Mouse (Mus musculus) hematopoietic stem cell, adult 5-6 weeks (primary cell): ENCODE measurements around the gene Oxsr1. TPM values are rescaled to one million over a fixed set of nuclear protein-coding genes. Genes with fewer than 3 reads are reported as not detected.

Experiments
- ATAC-seq, 2 experiments: fragments of 125-278 bp in 1 of 2; replicated peaks in 1 of 2; 2 replicates each; pipeline ENCODE4 v1.8.0; 2016 to 2017; ENCODE audit warnings: inconsistent platforms in 2 of 2, mild to moderate bottlenecking in 2 of 2, moderate number of reproducible peaks in 2 of 2, low read depth in 1 of 2, moderate TSS enrichment in 1 of 2; ENCODE audit not compliant: low FRiP score in 2 of 2, poor library complexity in 2 of 2, severe bottlenecking in 2 of 2, insufficient read depth in 1 of 2, low TSS enrichment in 1 of 2
- total RNA-seq: library from RNA; stranded (forward); fragments of 172-1452, 232-1000 nt; gene quantifications from 2 replicates; pipeline ENCODE4 v1.2.3, GENCODE M21; 2017

Oxsr1 gene
- total RNA-seq, 1 experiment from 2014 or later, result 48.2 TPM

DNA sequence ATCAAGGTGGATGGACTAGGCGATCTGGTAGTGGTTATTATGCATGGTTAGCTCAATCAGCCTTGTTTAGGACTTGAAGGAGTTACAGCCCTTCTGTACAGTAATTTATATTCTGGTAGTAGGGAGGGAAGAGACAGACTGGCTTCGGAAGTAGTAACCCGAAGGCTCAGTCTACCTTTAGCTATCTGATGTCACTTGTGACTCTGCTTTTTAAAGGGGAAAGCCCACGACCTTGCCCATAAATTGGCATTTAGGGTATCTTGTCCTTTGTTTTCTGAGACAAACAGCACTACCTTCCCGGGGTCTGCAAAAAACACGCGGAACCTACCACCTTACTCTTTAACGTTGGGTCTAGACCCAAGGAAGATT, 18.0 kb upstream of the Oxsr1 start:
- ATAC-seq, result no peak

DNA sequence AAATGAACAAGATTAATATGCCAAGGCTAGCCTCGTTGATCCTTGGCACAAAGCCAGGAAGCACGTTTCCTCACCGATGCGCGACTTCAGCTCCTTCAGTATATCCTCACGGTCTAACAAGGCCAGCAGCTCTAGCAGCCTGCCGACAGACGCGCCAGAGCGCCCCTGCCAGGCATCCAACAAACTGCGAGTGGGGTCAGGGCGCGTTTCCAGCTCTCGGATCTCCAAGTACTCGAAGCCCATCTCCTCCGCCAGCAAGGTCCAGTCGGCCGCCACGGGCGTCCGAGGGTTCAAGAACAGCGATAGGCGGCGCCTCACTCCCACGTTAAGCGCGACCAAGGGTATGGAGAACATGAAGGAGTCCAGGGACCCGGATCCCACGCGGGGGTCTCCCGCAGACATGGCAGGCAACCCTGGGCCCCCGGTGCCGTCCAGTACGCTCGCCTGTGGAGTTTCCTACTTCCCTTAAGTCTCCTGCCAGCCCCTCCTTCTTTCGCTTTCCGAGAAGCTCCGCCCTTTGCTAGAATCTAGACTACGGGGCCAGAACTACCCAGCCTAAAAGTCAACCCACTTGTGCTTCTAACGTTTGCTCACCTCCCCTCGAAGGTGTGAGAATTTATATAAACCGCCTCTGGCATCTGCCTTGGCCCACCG, 17.5 kb upstream of the Oxsr1 start, which contains the start of gene Acaa1a:
Gene Acaa1a (plus strand): TSS at position 119 of the 654 bp plus-strand sequence.
- peak; percentile 47 to 66 for ATAC-seq

DNA sequence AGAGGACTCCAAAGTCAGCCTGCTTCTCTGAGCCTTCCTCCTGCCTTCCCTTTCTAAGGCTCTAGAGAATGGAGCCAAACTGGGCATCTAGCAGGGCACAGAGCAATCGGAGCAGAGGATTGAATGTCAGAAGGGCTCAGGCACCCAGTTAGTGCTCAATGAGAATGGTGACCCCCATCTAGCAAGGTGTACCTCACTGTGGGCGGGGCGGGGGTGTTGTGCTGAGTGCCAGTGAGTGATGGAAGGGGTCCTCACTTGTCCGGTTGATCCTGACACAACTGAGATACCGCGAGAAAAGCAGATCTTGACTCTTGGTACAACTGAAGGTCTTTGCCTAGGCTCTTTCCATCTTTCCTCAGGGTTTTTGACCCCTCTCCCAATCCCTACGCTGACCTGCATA, 16.9 kb upstream of the Oxsr1 start:
- ATAC-seq, result no peak

DNA sequence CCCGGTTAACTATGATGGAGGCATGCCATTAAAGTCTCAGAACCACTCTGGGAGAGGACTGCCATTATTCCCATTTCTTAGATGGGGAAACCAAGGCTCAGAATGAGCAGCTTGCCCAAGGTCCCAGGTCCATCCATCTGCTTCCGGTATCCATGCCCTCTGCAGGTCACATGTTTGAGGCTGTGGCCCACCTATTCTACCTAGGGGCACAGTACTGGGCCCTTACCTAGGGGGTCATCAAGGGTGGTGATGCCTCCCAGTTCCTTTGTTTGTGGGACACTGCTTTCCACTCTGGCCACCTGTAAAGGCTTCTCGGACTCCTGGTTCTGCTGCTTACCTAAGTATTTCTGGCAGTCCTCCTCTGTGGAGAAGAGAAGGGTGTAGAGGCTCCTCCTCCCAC, 16.1 kb upstream of the Oxsr1 start:
- ATAC-seq, result no peak

DNA sequence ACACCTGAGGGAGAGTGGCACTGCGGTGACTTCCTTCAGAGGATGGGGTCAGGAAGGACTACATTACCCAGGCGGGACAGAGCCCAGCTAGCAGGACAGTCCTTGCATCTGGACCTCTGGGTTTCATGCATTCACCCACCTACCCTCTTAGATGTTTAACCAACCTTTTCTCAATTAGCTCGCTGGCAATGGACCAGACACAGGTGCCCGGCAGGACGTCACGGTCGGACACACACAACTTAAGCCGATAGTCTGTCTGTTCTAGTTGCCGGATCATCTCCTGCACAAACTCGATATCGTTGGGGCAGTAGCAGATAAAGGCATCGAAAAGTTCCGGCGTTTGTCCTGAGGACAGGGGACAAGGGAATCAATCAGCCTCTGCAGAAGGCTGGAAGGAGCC, 15.6 kb upstream of the Oxsr1 start:
- ATAC-seq, result no peak

DNA sequence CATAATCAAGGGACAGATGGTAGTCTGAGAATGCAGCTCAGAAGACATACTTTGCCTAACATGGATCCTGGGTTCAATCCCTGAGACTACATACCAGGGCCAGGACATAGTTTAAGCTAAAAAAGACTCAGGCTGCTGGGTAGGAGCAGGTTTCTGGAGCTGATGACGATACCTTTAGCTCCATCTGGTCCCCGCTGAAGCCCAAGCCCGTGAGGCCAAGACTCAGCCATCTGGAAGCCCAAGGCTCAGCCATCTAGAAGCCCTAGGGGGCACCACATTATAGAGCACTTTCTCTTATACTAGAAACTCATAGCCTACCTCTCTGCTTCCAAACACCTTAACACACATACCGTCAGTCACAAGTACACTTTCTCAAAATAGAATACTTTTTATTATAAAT, 13.3 kb upstream of the Oxsr1 start:
- ATAC-seq, result no peak

DNA sequence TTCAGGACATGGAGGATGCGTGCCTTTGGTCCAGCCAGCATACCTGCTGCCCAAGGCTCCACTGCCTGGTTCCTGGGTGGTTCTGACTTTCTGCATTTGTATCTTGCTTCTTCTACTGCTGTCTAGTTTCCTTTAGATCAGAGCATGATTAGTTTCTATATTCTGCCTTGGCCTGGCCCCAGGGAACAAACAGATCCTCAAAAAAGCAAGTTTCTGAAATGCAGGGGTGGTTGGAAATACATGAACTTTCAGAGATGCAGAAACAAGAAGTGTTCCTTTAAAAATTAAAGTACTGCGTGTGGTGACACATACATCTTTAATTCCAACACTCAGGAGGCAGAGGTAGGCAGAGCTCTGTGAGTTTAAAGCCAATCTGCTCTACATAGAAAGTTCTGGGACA, 12.6 kb upstream of the Oxsr1 start:
- no peak for ATAC-seq

DNA sequence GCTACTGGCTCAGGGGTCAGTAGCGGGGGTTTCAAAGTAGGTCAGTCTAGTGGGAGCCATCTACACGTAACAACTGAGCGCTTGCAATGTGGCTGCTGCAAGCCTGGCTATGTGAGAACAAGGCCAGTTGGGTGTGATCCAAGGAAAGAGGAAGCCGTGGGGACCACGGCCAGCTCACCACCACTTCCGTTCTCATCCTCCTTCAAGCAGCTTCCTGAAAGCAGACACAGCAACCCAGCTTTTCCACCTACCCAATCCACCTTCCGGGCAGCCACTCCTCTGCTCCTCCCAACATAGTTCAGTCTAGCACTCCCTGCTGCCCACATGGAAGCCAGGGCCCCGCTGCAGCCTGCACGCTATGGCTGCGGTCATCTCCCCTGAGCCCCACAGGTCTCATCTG, 12.1 kb upstream of the Oxsr1 start:
- ATAC-seq, result peak; percentile 87 to 94

DNA sequence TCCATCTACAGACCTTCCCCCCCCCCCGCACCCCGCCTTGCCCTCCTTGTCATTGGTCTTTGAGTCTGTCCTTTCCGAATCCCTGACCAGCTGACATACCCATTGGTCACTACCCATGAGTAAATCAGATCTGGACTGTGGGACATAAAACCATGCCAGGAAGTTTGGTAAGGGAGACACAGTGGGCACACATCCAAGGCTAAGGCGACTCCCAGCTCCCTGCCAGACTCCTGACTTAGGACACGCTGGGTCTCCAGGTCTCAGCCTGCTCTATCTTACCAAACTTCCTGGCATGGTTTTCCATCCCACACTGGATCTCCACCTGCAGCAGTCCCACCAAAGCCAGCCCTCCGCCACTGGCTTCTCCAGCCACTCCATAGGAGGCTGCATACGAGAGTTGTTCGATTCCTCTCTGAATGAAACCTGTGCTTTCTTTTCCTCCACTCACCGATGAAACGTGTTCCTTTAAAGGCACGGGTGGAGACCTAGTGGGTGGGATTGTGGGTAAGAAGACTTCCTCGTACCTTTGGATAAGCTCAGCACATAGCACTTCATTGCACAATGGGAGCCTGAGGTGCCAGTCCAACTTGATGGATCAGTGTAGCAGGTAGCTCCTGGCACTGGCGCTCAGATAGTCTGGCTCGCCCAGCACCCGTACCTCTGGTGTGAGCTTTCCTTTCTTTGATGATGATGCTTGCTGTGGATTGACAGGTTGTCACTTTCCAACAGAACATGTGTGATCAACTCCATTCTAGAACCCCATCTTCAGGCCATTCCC, 8.1 kb upstream of the Oxsr1 start:
- no peak for ATAC-seq

DNA sequence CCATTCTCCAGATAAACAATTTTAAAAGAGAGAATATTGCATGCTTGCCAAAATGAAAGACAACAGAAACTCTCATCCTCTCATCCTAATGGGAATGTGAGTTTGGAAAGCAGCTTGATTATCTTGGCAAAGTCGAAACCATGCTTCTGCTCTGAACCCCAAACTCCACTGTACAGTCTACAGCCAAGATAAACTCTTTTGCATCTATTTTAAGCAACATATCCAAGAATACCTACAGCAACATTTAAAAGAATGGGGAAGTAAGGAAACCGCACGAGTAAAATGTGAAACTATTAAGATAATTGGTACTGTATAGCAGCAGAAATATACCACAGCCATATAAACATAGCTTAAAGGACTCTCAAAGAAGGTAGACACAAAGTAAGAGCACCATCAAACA, 6.3 kb upstream of the Oxsr1 start:
- ATAC-seq, result peak; percentile 64 to 70; a peak in 3 of 4 replicates

DNA sequence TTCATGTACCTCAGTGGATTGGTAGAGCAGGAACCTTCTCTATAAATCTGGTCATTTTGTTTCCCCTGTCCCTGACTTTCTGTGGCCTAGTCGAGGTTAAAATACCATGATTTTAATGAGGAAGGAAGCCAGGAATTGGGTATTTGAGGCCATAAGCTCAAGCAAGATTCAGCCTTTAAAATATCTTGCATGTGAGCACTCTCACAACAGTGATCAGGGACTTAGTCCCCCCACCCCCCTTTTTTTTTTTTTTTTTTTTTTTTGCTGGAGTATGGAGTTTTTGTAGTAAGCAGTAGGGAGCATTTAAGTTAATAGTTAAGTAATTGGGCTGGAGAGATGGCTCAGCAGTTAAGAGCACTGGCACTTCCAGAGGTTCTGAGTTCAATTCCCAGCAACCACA, 1.9 kb upstream of the Oxsr1 start:
- no peak for ATAC-seq

DNA sequence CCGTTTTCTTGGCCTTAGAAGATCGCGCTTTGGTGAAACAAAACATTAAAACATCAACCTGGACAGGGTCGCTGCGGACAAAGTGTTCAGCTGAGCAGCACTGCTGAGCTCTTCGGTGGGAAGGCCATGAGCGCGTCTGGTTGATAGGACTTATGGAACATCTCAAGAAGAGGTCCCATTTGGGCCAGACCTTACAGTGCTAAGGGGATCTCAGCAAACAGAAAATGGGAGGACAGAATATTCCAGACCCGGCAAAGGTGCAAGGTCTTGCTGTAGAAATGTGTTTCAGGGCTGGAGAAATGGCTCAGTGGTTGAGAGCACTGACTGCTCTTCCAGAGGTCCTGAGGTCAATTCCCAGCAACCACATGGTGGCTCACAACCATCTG, 1.0 kb upstream of the Oxsr1 start:
- ATAC-seq, result no peak

DNA sequence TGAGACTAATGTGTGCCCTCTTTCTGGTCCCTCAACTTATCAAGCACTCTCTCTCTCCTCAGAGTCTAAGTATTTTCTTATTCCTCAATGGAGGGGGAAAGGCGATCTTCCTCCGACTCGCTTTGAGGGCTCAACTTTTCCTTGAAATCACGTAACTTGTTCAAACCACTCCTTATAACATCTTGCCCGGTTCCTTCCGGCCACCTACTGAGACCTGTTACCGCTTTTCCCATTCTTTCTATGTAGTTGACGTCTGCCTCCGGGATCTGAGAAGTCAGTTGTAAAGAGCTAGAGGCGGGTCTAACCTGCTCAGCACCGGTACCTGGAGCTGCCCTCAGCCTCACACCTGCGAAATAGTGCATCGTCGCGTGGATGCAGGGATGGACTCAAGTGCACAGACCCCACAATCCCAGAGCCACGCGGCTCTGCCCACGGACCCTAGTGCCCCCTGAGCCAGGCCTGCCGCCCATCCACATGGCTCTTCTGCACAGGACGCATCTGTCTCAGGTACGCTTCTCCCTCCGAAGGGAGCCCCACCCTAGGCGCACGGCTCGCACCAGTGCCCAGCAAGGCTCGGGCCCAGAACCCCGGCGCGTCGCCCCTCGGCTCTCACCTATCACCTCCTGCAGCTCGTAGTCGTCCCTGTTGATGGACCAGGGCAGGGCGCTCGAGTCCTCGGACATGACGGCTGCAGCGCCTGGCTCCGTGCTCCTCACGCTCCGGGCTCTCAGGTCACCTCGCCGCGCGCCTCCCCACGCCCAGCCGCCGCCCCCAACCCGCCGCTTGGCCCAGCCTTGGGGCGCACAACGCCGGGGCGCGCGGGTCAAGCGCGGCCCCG, 616 bp downstream of the Oxsr1 start:
- ATAC-seq, result no peak

DNA sequence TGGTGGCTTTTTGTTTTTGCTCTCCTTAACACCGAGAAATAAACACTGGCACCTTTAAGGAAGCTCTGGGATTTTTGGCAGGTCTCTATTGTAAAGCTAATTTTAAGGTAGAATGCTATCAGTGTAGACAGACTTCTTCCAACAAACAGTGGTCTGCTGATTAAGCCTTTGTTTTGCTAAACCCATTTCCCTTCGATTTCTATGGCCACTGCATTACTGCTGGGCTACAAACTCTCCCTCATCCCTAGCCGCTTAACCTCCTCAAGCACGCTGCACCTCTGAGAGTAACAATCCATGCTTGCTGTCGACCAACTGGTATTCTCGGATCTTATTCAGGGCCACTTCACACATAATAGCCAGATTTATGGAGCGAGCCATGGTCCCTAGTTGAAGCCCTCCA, 1.3 kb downstream of the Oxsr1 start:
- no peak for ATAC-seq

DNA sequence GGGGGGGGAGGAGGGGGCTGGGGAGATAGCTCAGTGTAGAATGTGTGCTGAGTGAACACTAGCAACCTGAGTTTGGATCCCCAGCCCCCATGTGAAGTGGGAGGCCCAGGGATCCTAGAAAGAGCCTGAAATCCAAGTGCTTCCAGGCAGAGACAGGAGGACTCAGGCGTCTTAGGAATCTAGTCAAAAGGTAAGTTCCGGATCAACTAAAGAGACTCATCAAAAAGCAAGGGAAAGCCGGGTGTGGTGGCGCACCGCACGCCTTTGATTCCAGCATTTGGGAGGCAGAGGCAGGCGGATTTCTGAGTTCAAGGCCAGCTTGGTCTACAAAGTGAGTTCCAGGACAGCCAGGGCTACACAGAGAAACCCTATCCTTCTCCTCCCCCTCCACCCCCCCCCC, 1.8 kb downstream of the Oxsr1 start:
- no peak for ATAC-seq

DNA sequence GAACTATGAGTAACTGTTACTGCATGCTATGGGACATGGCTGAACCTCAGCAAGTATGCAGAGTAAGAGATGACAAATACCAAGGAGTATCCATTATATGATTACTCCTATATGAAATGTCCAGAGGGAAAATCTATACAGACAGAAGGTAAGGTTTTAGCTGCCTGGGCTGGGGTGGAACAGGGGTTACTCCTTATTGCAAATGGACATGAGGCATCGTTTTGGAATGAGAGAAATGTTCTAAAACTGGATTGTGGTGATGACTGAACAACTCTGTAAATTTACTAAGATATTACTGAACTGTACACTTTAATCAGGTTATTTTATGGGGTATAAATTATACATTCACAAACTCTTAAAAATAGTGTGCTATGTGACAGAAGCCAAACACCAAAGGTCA, 3.3 kb downstream of the Oxsr1 start:
- no peak for ATAC-seq

DNA sequence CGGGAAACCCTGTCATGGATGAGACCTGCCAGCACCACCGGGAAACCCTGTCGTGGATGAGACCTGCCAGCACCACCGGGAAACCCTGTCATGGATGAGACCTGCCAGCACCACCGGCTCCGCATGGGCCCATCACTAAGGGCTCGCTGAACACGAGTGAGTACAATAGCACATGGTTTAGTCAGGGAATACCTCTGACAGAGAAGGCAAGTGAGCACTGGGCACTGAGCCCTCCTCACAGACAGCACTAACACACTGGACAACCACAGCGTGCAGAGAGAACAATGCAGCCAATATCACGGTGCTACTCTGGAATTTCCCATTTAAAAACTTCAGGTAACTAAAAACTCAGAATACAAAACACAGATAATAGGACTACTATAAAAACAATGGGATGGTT, 9.1 kb downstream of the Oxsr1 start:
- no peak for ATAC-seq

DNA sequence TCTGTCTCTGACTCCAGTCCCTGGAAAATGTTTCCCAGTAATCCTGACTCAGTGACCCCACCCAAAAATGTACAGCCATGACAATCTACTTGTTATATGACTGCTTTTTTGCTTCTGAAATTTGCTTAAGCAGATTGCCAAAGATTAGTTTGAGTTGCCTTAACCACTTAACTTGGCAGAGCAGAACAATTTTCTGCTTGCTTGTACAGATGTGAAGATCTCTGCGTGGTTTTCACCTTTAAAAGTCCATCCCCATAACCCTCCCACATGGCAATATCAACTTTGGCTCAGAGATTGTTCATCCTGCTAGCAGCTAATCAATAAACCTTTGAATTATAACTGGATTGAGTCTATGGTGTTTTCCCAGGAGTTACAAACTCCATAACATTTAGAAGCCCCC, 13.2 kb downstream of the Oxsr1 start:
- no peak for ATAC-seq
